Mouse (Mus musculus) testis, adult 2 months (tissue): Measurements from ENCODE around the gene Tec.

Source experiments
- CTCF ChIP-seq: fragments of 200-500 bp; IDR thresholded peaks from 2 replicates; pipeline ENCODE4 v1.5.1; 2012; ENCODE audit warnings: low read depth, mild to moderate bottlenecking, inconsistent platforms, low read length, moderate library complexity; ENCODE audit not compliant: control insufficient read depth, insufficient read depth, insufficient replicate concordance
- POLR2A ChIP-seq: fragments of 200-500 bp; IDR thresholded peaks from 2 replicates; pipeline ENCODE4 v1.6.1; 2012; ENCODE audit warnings: low read depth, mild to moderate bottlenecking, inconsistent platforms, low read length, moderate library complexity; ENCODE audit not compliant: control insufficient read depth

- TF ChIP-seq POLR2A = no peak
- no peak for TF ChIP-seq CTCF
Observed at GRCm38 (mm10) chr5:72826445-72826844, 41.8 kb downstream of the Tec start.
